Mouse (Mus musculus) hindbrain, embryonic 12.5 days (tissue): Measurements from ENCODE around the gene Map10. TPM values are rescaled to one million over a fixed set of nuclear protein-coding genes. Genes with fewer than 3 reads are reported as not detected.
A peak's percentile ranks its signal among the peaks of the same experiment; 100 is the strongest.

ENCODE experiments used
- ATAC-seq: fragments of 200-750 bp; cut with Nextera tagmentation; 2 replicates; pipeline ENCODE4 v1.8.0; 2017; ENCODE audit warnings: moderate TSS enrichment; ENCODE audit not compliant: low FRiP score
- H3K27ac ChIP-seq: fragments of 300-500 bp; sonication (generic); 2 replicates; pipeline ENCODE4 v1.5.1; 2016; ENCODE audit warnings: mild to moderate bottlenecking
- H3K27me3 ChIP-seq: fragments of 300-500 bp; sonication (generic); 2 replicates; pipeline ENCODE4 v1.6.1; 2016; ENCODE audit warnings: mild to moderate bottlenecking
- H3K36me3 ChIP-seq: fragments of 300-500 bp; sonication (generic); 2 replicates; pipeline ENCODE4 v1.6.1; 2016; ENCODE audit warnings: mild to moderate bottlenecking
- H3K4me1 ChIP-seq: fragments of 300-500 bp; sonication (generic); 2 replicates; pipeline ENCODE4 v1.6.1; 2016
- H3K4me2 ChIP-seq: fragments of 300-500 bp; sonication (generic); replicated peaks from 2 replicates; pipeline ENCODE4 v1.6.1; 2016; ENCODE audit warnings: mild to moderate bottlenecking
- H3K4me3 ChIP-seq: fragments of 300-500 bp; sonication (generic); 2 replicates; pipeline ENCODE4 v1.5.1; 2016; ENCODE audit warnings: mild to moderate bottlenecking
- H3K9ac ChIP-seq: fragments of 300-500 bp; sonication (generic); 2 replicates; pipeline ENCODE4 v1.6.1; 2016; ENCODE audit warnings: mild to moderate bottlenecking, moderate library complexity
- H3K9me3 ChIP-seq: fragments of 300-500 bp; sonication (generic); replicated peaks from 2 replicates; pipeline ENCODE4 v1.6.1; 2016; ENCODE audit warnings: mild to moderate bottlenecking
- WGBS: fragments of 180-500 bp; shearing (Covaris S2); methylation state at CpG from one replicate; pipeline ENCODE4 v1.1.7; 2016; 5-methylcytosine and 5-hydroxymethylcytosine counted together
- polyA plus RNA-seq: library from polyadenylated mRNA; unstranded; fragments of >200 nt; fragmentation: Nextera tagmentation; extraction: Ambion mirVana; gene quantifications from 2 replicates; pipeline ENCODE4 v1.2.1, GENCODE M21; 2016

Map10 gene
- polyA plus RNA-seq, 1 experiment from 2014 or later, result 9.2 TPM

GRCm38 (mm10) chr8:125695951-125696350 is 26.3 kb downstream of the Map10 start:
- Histone ChIP-seq H3K27ac (no peak overlapping the region), H3K4me3 (no peak overlapping the region), H3K9me3 (peaks cover 7% of the 10 kb centered on the region), H3K36me3 (no peaks in the 10 kb centered on the region), H3K4me2 (no peak overlapping the region), H3K9ac (no peak overlapping the region), H3K27me3 (0 out of 2 replicates have a peak, but pooled peaks cover 3% of the 10 kb centered on the region), H3K4me1 (0 out of 2 replicates have a peak, but pooled peaks cover 3% of the 10 kb centered on the region)
- 89% methylated on average over 6 of the region's 6 CpGs for WGBS
- ATAC-seq, result no peak

DNA sequence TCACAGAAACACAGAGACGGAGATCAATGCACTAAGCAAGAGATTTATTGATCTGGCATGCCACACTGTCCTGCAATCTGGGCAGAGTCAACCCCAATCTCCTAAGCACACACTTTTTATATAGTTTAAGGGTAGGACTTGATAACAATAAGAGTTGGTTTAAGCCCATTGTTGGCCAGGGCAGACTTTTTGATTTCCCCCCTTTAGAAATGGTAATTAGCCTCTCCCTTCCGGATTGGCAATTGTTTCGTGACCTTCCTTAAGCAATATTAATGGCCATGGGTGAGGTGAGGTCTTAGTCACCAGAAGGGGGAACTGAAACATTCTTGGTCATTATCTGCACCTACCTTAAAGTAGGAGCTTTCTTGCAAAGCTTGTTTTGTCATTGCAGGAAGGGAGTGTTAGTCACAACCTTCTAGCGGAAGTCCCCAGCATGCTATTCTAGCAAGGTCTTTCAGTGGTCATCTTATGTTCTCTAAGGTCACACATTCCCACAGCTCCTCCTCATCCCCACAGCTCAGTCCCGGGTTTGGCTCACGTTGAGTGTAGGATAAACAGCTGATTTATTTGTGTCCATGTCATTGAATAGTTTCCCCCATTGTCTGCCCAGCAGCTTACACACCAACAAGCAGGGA is 29.9 kb downstream of the Map10 start:
- H3K27me3 ChIP-seq, result no peaks in the 10 kb centered on the region
- H3K9me3 ChIP-seq, result peaks cover 7% of the 10 kb centered on the region
- no peak overlapping the region for H3K4me3 ChIP-seq
- H3K4me2 ChIP-seq, result no peak overlapping the region
- no peaks in the 10 kb centered on the region for H3K36me3 ChIP-seq
- 66% methylated on average over 6 of the region's 6 CpGs for WGBS
- H3K27ac ChIP-seq, result no peak overlapping the region
- ATAC-seq, result no peak
- H3K4me1 ChIP-seq, result peaks cover 10% of the 10 kb centered on the region; the same call in 1 of the 2 replicates
- H3K9ac ChIP-seq, result no peak overlapping the region

GRCm38 (mm10) chr8:125700407-125700806 is 30.8 kb downstream of the Map10 start:
- Histone ChIP-seq H3K4me3 (no peak overlapping the region), H3K36me3 (no peaks in the 10 kb centered on the region), H3K27ac (no peak overlapping the region), H3K4me2 (no peak overlapping the region), H3K4me1 (peaks cover 10% of the 10 kb centered on the region; the same call in 1 of the 2 replicates), H3K27me3 (no peaks in the 10 kb centered on the region), H3K9me3 (peaks cover 7% of the 10 kb centered on the region), H3K9ac (no peak overlapping the region)
- 69% methylated on average over 7 of the region's 7 CpGs for WGBS
- no peak for ATAC-seq

DNA sequence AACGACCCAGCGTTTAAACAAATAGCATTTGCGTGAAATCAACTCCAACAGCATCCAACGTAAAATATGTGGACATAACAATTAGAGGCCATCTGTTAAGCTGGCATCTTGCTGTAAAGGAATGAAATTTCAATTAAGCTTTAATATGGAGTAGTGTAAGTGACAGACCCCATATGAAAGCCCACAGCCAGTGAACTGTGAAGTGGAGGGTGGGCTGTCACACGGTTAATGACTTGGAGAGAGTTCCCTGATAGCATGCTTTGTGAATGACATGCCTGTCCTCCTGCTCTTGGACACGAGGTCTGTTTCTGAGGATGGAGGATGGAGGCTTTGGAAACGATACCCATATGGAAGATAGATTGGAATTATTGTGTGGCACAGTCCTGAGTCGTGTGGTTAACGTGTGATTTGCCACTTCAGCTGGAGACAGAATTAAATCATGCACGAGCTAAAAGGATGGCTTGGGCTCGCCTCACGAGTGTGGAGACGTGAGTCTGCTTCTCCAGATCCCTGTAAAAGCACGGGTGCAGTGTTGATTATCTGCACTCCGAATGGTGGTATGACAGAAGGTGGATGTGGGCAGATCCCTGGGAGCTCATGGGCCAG is 33.4 kb downstream of the Map10 start:
- Histone ChIP-seq H3K9me3 (peaks cover 7% of the 10 kb centered on the region), H3K27me3 (no peaks in the 10 kb centered on the region), H3K4me3 (no peak overlapping the region), H3K36me3 (no peaks in the 10 kb centered on the region), H3K27ac (peak overlapping the region; percentile 52; the same call in 1 of the 2 replicates), H3K9ac (no peak overlapping the region), H3K4me1 (peaks cover 10% of the 10 kb centered on the region; the same call in 1 of the 2 replicates), H3K4me2 (no peak overlapping the region)
- peak; percentile 63; the same call in 1 of the 2 replicates for ATAC-seq
- 58% methylated on average over 15 of the region's 15 CpGs for WGBS

- H3K9ac ChIP-seq, result no peak overlapping the region
- no peaks in the 10 kb centered on the region for H3K36me3 ChIP-seq
- H3K27ac ChIP-seq, result no peak overlapping the region
- peaks cover 10% of the 10 kb centered on the region; the same call in 1 of the 2 replicates for H3K4me1 ChIP-seq
- no peak for ATAC-seq
- 91% methylated on average over 6 of the region's 6 CpGs for WGBS
- H3K4me3 ChIP-seq, result no peak overlapping the region
- H3K27me3 ChIP-seq, result no peaks in the 10 kb centered on the region
- H3K9me3 ChIP-seq, result no peaks in the 10 kb centered on the region
- no peak overlapping the region for H3K4me2 ChIP-seq
These were observed 34.8 kb downstream of the Map10 start for GRCm38 (mm10) chr8:125704434-125704833.

- Histone ChIP-seq H3K27ac (no peak overlapping the region), H3K9ac (no peak overlapping the region), H3K4me1 (peaks cover 10% of the 10 kb centered on the region; the same call in 1 of the 2 replicates), H3K4me3 (no peak overlapping the region), H3K27me3 (no peaks in the 10 kb centered on the region), H3K36me3 (no peaks in the 10 kb centered on the region), H3K4me2 (no peak overlapping the region), H3K9me3 (no peaks in the 10 kb centered on the region)
- ATAC-seq, result no peak
- WGBS, result 83% methylated on average over 7 of the region's 7 CpGs
These were observed 36.2 kb downstream of the Map10 start for GRCm38 (mm10) chr8:125705816-125706215.

GRCm38 (mm10) chr8:125709171-125709570 is 39.6 kb downstream of the Map10 start:
- H3K4me1 ChIP-seq, result no peaks in the 10 kb centered on the region
- no peak for ATAC-seq
- H3K36me3 ChIP-seq, result no peaks in the 10 kb centered on the region
- WGBS, result 89% methylated on average over 5 of the region's 5 CpGs
- no peak overlapping the region for H3K27ac ChIP-seq
- H3K4me2 ChIP-seq, result no peak overlapping the region
- no peak overlapping the region for H3K9ac ChIP-seq
- H3K27me3 ChIP-seq, result no peaks in the 10 kb centered on the region; the same call in 1 of the 2 replicates
- no peaks in the 10 kb centered on the region for H3K9me3 ChIP-seq
- H3K4me3 ChIP-seq, result no peak overlapping the region

DNA sequence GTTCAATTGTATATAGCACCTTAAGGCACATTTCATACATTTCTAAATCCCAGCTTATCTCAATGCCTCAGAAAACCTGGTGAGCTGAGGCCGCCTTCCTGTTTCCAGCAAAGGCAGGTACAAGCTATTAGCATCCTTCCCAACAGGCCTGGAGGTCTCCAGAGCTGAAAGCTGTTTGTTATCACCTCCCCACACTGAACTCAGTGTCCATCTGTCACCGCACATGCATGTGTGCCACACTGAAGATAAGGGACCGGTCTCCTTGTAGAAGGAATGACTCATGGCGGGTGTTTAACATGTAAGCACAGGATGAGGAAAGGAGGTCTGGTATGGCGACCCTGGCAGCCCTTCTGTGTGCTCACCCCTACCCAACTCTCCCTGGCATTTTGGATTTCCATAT is 41.9 kb downstream of the Map10 start:
- H3K9me3 ChIP-seq, result no peaks in the 10 kb centered on the region
- no peaks in the 10 kb centered on the region; the same call in 1 of the 2 replicates for H3K27me3 ChIP-seq
- 92% methylated on average over 5 of the region's 5 CpGs for WGBS
- no peak overlapping the region for H3K27ac ChIP-seq
- no peak overlapping the region for H3K9ac ChIP-seq
- H3K4me1 ChIP-seq, result peaks cover 5% of the 10 kb centered on the region
- H3K4me3 ChIP-seq, result no peak overlapping the region
- ATAC-seq, result no peak
- no peak overlapping the region for H3K4me2 ChIP-seq
- H3K36me3 ChIP-seq, result no peaks in the 10 kb centered on the region

- Histone ChIP-seq H3K27ac (0 out of 2 replicates have a peak overlapping the region, but pooled peaks have one; percentile 8), H3K4me3 (no peak overlapping the region), H3K4me1 (peaks cover 18% of the 10 kb centered on the region), H3K9ac (no peak overlapping the region), H3K9me3 (no peaks in the 10 kb centered on the region), H3K4me2 (no peak overlapping the region), H3K27me3 (no peaks in the 10 kb centered on the region; the same call in 1 of the 2 replicates), H3K36me3 (no peaks in the 10 kb centered on the region)
- ATAC-seq, result no peak
- WGBS, result 44% methylated on average over 4 of the region's 4 CpGs
These were observed 46.6 kb downstream of the Map10 start for GRCm38 (mm10) chr8:125716211-125716610.

DNA sequence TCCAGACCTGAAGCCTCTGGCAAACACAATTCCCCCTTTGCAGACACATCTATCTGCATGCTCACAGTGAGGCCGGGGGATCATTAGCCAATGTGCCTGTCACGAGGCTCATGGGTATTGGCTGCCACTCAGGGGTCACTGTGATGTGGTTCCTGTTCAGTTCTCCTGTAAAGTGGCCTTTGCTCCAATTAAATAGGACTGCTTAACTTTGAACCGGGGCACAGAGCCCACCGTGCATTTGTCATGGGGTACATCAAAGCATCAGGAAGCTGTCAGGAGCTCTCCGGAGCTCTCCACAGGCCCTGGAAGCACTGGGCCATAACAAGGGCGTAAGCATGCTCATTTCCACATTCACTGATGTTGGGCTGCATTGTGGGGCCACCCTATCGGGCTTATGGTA is 47.0 kb downstream of the Map10 start:
- Histone ChIP-seq H3K27me3 (no peaks in the 10 kb centered on the region; the same call in 1 of the 2 replicates), H3K9ac (no peak overlapping the region), H3K4me1 (peaks cover 18% of the 10 kb centered on the region), H3K4me2 (no peak overlapping the region), H3K27ac (0 out of 2 replicates have a peak overlapping the region, but pooled peaks have one; percentile 8), H3K36me3 (no peaks in the 10 kb centered on the region), H3K4me3 (no peak overlapping the region), H3K9me3 (no peaks in the 10 kb centered on the region)
- 30% methylated on average over 7 of the region's 7 CpGs for WGBS
- no peak for ATAC-seq

- Histone ChIP-seq H3K4me3 (no peak overlapping the region), H3K27ac (no peak overlapping the region), H3K27me3 (no peaks in the 10 kb centered on the region), H3K9ac (no peak overlapping the region), H3K4me2 (no peak overlapping the region), H3K9me3 (no peaks in the 10 kb centered on the region), H3K4me1 (peaks cover 18% of the 10 kb centered on the region), H3K36me3 (no peaks in the 10 kb centered on the region)
- WGBS, result 62% methylated on average over 4 of the region's 4 CpGs
- no peak for ATAC-seq
These were observed 49.3 kb downstream of the Map10 start for GRCm38 (mm10) chr8:125718914-125719313.

DNA sequence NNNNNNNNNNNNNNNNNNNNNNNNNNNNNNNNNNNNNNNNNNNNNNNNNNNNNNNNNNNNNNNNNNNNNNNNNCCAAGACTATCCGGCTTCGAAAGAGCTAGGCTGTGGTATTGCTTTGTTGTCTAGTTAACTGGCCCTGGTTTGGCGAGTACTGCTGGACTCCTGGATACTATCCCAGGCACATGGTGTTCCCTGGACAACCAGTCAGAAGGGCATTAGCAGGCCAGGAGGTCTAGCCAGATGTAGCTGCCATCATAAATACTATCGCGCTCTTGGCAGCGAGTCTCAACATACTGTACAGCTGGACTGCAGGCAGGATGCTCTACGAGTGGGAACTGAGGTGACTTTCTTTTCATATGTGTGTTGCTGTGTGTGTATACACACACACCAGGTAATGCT is 53.1 kb downstream of the Map10 start:
- no peaks in the 10 kb centered on the region for H3K36me3 ChIP-seq
- no peaks in the 10 kb centered on the region for H3K27me3 ChIP-seq
- no peak overlapping the region for H3K4me2 ChIP-seq
- H3K27ac ChIP-seq, result no peak overlapping the region
- no peak overlapping the region for H3K4me3 ChIP-seq
- ATAC-seq, result no peak
- 0 out of 2 replicates have a peak, but pooled peaks cover 2% of the 10 kb centered on the region for H3K4me1 ChIP-seq
- no peak overlapping the region for H3K9ac ChIP-seq
- 96% methylated on average over 7 of the region's 7 CpGs for WGBS
- no peaks in the 10 kb centered on the region for H3K9me3 ChIP-seq
